Mouse (Mus musculus): ENCODE results near the gene Pde8b. TPM values are rescaled to one million over a fixed set of nuclear protein-coding genes. Genes with fewer than 3 reads are reported as not detected.

The Pde8b gene
- polyA plus RNA-seq, 1 experiment from 2014 or later = 1.5 TPM

GRCm38 (mm10) chr13:95091546-95092445 is 158.3 kb downstream of the Pde8b start:
- H3K27me3 ChIP-seq = no peaks in the 10 kb centered on the region
- H3K9ac ChIP-seq = no peak overlapping the region
- WGBS = 53% methylated on average over 14 of the region's 14 CpGs
- H3K9me3 ChIP-seq = no peaks in the 10 kb centered on the region
- H3K4me2 ChIP-seq = no peak overlapping the region
- H3K4me1 ChIP-seq = peaks cover 12% of the 10 kb centered on the region
- no peak for ATAC-seq (ENCODE audit: insufficient number of reproducible peaks, low FRiP score, low TSS enrichment, low read depth)
- H3K4me3 ChIP-seq = no peak overlapping the region
- H3K27ac ChIP-seq = no peak overlapping the region
- no peaks in the 10 kb centered on the region for H3K36me3 ChIP-seq

GRCm38 (mm10) chr13:95087358-95087787 is 162.8 kb downstream of the Pde8b start:
- Histone ChIP-seq H3K4me3 (no peak overlapping the region), H3K4me2 (no peak overlapping the region), H3K9me3 (no peaks in the 10 kb centered on the region), H3K27ac (no peak overlapping the region), H3K9ac (no peak overlapping the region), H3K27me3 (no peaks in the 10 kb centered on the region), H3K4me1 (peaks cover 10% of the 10 kb centered on the region; the same call in 1 of the 2 replicates), H3K36me3 (no peaks in the 10 kb centered on the region)
- no peak for ATAC-seq (ENCODE audit: insufficient number of reproducible peaks, low FRiP score, low TSS enrichment, low read depth)
- 53% methylated on average over 8 of the region's 8 CpGs for WGBS

- 77% methylated on average over 5 of the region's 5 CpGs for WGBS
- ATAC-seq (ENCODE audit: insufficient number of reproducible peaks, low FRiP score, low TSS enrichment, low read depth) = no peak
- H3K4me1 ChIP-seq = peaks cover 7% of the 10 kb centered on the region; the same call in 1 of the 2 replicates
- no peaks in the 10 kb centered on the region for H3K9me3 ChIP-seq
- no peak overlapping the region for H3K27ac ChIP-seq
- no peak overlapping the region for H3K4me2 ChIP-seq
- no peak overlapping the region for H3K4me3 ChIP-seq
- H3K36me3 ChIP-seq = no peaks in the 10 kb centered on the region
- H3K27me3 ChIP-seq = no peaks in the 10 kb centered on the region
- no peak overlapping the region for H3K9ac ChIP-seq
Measured at GRCm38 (mm10) chr13:95086033-95086432, 164.1 kb downstream of the Pde8b start.

- no peaks in the 10 kb centered on the region for H3K27me3 ChIP-seq
- no peaks in the 10 kb centered on the region for H3K9me3 ChIP-seq
- no peak for ATAC-seq (ENCODE audit: insufficient number of reproducible peaks, low FRiP score, low TSS enrichment, low read depth)
- no peak overlapping the region for H3K9ac ChIP-seq
- 79% methylated on average over 3 of the region's 3 CpGs for WGBS
- H3K36me3 ChIP-seq = no peaks in the 10 kb centered on the region
- H3K27ac ChIP-seq = no peak overlapping the region
- no peak overlapping the region for H3K4me2 ChIP-seq
- H3K4me3 ChIP-seq = no peak overlapping the region
- H3K4me1 ChIP-seq = peaks cover 6% of the 10 kb centered on the region
Measured at GRCm38 (mm10) chr13:95082611-95083010, 167.5 kb downstream of the Pde8b start.

- WGBS = 80% methylated on average over 7 of the region's 7 CpGs
- Histone ChIP-seq H3K36me3 (no peaks in the 10 kb centered on the region), H3K27me3 (no peaks in the 10 kb centered on the region), H3K9ac (no peak overlapping the region), H3K27ac (no peak overlapping the region), H3K4me3 (no peak overlapping the region), H3K4me1 (peaks cover 2% of the 10 kb centered on the region; the same call in 1 of the 2 replicates), H3K4me2 (no peak overlapping the region), H3K9me3 (no peaks in the 10 kb centered on the region)
- 0 out of 2 replicates have a peak, but pooled peaks have one; percentile 25 for ATAC-seq (ENCODE audit: insufficient number of reproducible peaks, low FRiP score, low TSS enrichment, low read depth)
Measured at GRCm38 (mm10) chr13:95081082-95081481, 169.1 kb downstream of the Pde8b start.

GRCm38 (mm10) chr13:95078492-95078891 is 171.6 kb downstream of the Pde8b start:
- Histone ChIP-seq H3K27me3 (no peaks in the 10 kb centered on the region), H3K4me1 (peaks cover 4% of the 10 kb centered on the region; the same call in 1 of the 2 replicates), H3K4me2 (no peak overlapping the region), H3K4me3 (no peak overlapping the region), H3K27ac (no peak overlapping the region), H3K9ac (no peak overlapping the region), H3K36me3 (no peaks in the 10 kb centered on the region), H3K9me3 (no peaks in the 10 kb centered on the region)
- ATAC-seq (ENCODE audit: insufficient number of reproducible peaks, low FRiP score, low TSS enrichment, low read depth) = no peak
- WGBS = 67% methylated on average over 6 of the region's 6 CpGs

GRCm38 (mm10) chr13:95077688-95078087 is 172.4 kb downstream of the Pde8b start:
- H3K9me3 ChIP-seq = no peaks in the 10 kb centered on the region
- 83% methylated on average over 3 of the region's 3 CpGs for whole genome bisulfite sequencing
- H3K9ac ChIP-seq = no peak overlapping the region
- no peak overlapping the region for H3K4me2 ChIP-seq
- no peak for ATAC-seq (ENCODE audit: insufficient number of reproducible peaks, low FRiP score, low TSS enrichment, low read depth)
- H3K4me3 ChIP-seq = no peak overlapping the region
- peaks cover 8% of the 10 kb centered on the region; the same call in 1 of the 2 replicates for H3K4me1 ChIP-seq
- H3K36me3 ChIP-seq = no peaks in the 10 kb centered on the region
- H3K27me3 ChIP-seq = no peaks in the 10 kb centered on the region
- H3K27ac ChIP-seq = no peak overlapping the region

- no peak overlapping the region for H3K9ac ChIP-seq
- no peaks in the 10 kb centered on the region for H3K36me3 ChIP-seq
- peaks cover 6% of the 10 kb centered on the region; the same call in 1 of the 2 replicates for H3K4me1 ChIP-seq
- H3K27me3 ChIP-seq = no peaks in the 10 kb centered on the region
- no peak overlapping the region for H3K4me2 ChIP-seq
- 66% methylated on average over 2 of the region's 2 CpGs for WGBS
- H3K9me3 ChIP-seq = no peaks in the 10 kb centered on the region
- H3K27ac ChIP-seq = no peak overlapping the region
- H3K4me3 ChIP-seq = no peak overlapping the region
- no peak for ATAC-seq (ENCODE audit: insufficient number of reproducible peaks, low FRiP score, low TSS enrichment, low read depth)
Measured at GRCm38 (mm10) chr13:95076142-95076541, 174.0 kb downstream of the Pde8b start.

- ATAC-seq (ENCODE audit: insufficient number of reproducible peaks, low FRiP score, low TSS enrichment, low read depth) = no peak
- WGBS = 51% methylated on average over 8 of the region's 8 CpGs
- Histone ChIP-seq H3K36me3 (no peaks in the 10 kb centered on the region), H3K4me3 (no peak overlapping the region), H3K9me3 (no peaks in the 10 kb centered on the region), H3K4me1 (peaks cover 6% of the 10 kb centered on the region; the same call in 1 of the 2 replicates), H3K27me3 (no peaks in the 10 kb centered on the region), H3K27ac (no peak overlapping the region), H3K9ac (no peak overlapping the region), H3K4me2 (no peak overlapping the region)
Measured at GRCm38 (mm10) chr13:95073445-95074172, 176.5 kb downstream of the Pde8b start.

GRCm38 (mm10) chr13:95070268-95070667 is 179.9 kb downstream of the Pde8b start:
- Histone ChIP-seq H3K36me3 (no peaks in the 10 kb centered on the region), H3K4me2 (no peak overlapping the region), H3K4me3 (no peak overlapping the region), H3K27ac (no peak overlapping the region), H3K9ac (no peak overlapping the region), H3K27me3 (no peaks in the 10 kb centered on the region), H3K4me1 (peaks cover 6% of the 10 kb centered on the region; the same call in 1 of the 2 replicates), H3K9me3 (no peaks in the 10 kb centered on the region)
- ATAC-seq (ENCODE audit: insufficient number of reproducible peaks, low FRiP score, low TSS enrichment, low read depth) = no peak

- Histone ChIP-seq H3K4me2 (no peak overlapping the region), H3K9ac (no peak overlapping the region), H3K27me3 (no peaks in the 10 kb centered on the region), H3K27ac (no peak overlapping the region), H3K4me3 (no peak overlapping the region), H3K4me1 (no peaks in the 10 kb centered on the region), H3K36me3 (no peaks in the 10 kb centered on the region), H3K9me3 (no peaks in the 10 kb centered on the region)
- ATAC-seq (ENCODE audit: insufficient number of reproducible peaks, low FRiP score, low TSS enrichment, low read depth) = no peak
- WGBS = 61% methylated on average over 6 of the region's 6 CpGs
Measured at GRCm38 (mm10) chr13:95067854-95068253, 182.3 kb downstream of the Pde8b start.
